Mouse (Mus musculus): Measurements from ENCODE around the gene Efcab2. TPM values are rescaled to one million over a fixed set of nuclear protein-coding genes. Genes with fewer than 3 reads are reported as not detected.

Gene Efcab2
- total and polyA plus RNA-seq, 2 experiments from 2014 or later: 7.0 to 8.6 TPM

GRCm38 (mm10) chr1:178530301-178531078 lies 124.6 kb downstream of the Efcab2 start:
- Histone ChIP-seq H3K27me3 (ENCODE audit: insufficient read depth, low read length) (no peaks in the 10 kb centered on the region), H3K4me3 (ENCODE audit: low read depth, low read length) (peak overlapping the region; percentile 71), H3K36me3 (ENCODE audit: insufficient read depth) (no peaks in the 10 kb centered on the region), H3K9me3 (ENCODE audit: low read length) (no peaks in the 10 kb centered on the region), H3K4me2 (ENCODE audit: low read depth) (peak overlapping the region; percentile 100), H3K27ac (ENCODE audit: low read depth, low read length) (0 out of 2 replicates have a peak overlapping the region, but pooled peaks have one; percentile 85), H3K4me1 (ENCODE audit: insufficient read depth) (peaks cover 7% of the 10 kb centered on the region; the same call in 1 of the 2 replicates), H3K9ac (peak overlapping the region; percentile 74)
- ATAC-seq (peak; percentile 65), DNase-seq (peak; percentile 88)
- under 1% methylated on average over 60 of the region's 62 CpGs for WGBS
- TF ChIP-seq CTCF (IDR thresholded peaks at IDR 0.05; ENCODE audit: low read depth): peak; percentile 91

Small RNAs within 50 kb of the gene (microRNA-seq; reads per million reads assigned to microRNA genes)
- gene Gm27458: 0 reads per million in 2 experiments

Other genes starting within 250 kb of the Efcab2 start
- 24.2 and 26.1 TPM in 2 replicates for gene Desi2, start 218.7 kb upstream of the Efcab2 start, total RNA-seq (2014; rRNA removed)
- gene Desi2, start 218.7 kb upstream of the Efcab2 start, polyA plus RNA-seq (2015; fragmentation: Nextera tagmentation; extraction: Ambion mirVana): 13.1 and 27.2 TPM in 2 replicates
- 46.3 and 54.9 TPM in 2 replicates for gene Cox20, start 87.0 kb upstream of the Efcab2 start, total RNA-seq (2014; rRNA removed)
- gene Cox20, start 87.0 kb upstream of the Efcab2 start, polyA plus RNA-seq (2015; fragmentation: Nextera tagmentation; extraction: Ambion mirVana): 111 and 144 TPM in 2 replicates
- 245 and 299 TPM in 2 replicates for gene Hnrnpu, start 68.3 kb upstream of the Efcab2 start, total RNA-seq (2014; rRNA removed)
- gene Hnrnpu, start 68.3 kb upstream of the Efcab2 start, polyA plus RNA-seq (2015; fragmentation: Nextera tagmentation; extraction: Ambion mirVana): 187 and 229 TPM in 2 replicates
- 24.6 and 33.7 TPM in 2 replicates for gene Kif26b, start 123.0 kb downstream of the Efcab2 start, total RNA-seq (2014; rRNA removed)
- gene Kif26b, start 123.0 kb downstream of the Efcab2 start, polyA plus RNA-seq (2015; fragmentation: Nextera tagmentation; extraction: Ambion mirVana): 2.6 and 3.4 TPM in 2 replicates

All from forebrain, postnatal 0 days (tissue).